Mouse (Mus musculus): ENCODE measurements at regions not wholly inside any gene's neighbourhood (a gene's known extent, or its start where the extent isn't known, plus 50 kb on each side); places are given as distances from the start of the nearest gene placed in this dataset.
"Not testable (repeated sequence)": the region's sequence is repeated elsewhere in the genome, so short reads cannot be mapped to it uniquely, and the experiment has no call there.

- Histone ChIP-seq H3K4me3 (replicated peaks; ENCODE audit: low read length) (no peak overlapping the region), H3K4me1 (replicated peaks; ENCODE audit: control insufficient read depth, insufficient read depth, low read length) (peaks cover 12% of the 10 kb centered on the region; the same call in 1 of the 2 replicates), H3K9me3 (ENCODE audit: control insufficient read depth, low read length) (no peaks in the 10 kb centered on the region), H3K36me3 (replicated peaks; ENCODE audit: control insufficient read depth, insufficient read depth) (no peaks in the 10 kb centered on the region), H3K4me2 (replicated peaks) (no peak overlapping the region), H3K9ac (peak overlapping the region; percentile 35; the same call in 1 of the 2 replicates), H3K27me3 (ENCODE audit: control insufficient read depth, insufficient read depth, low read length) (no peaks in the 10 kb centered on the region), H3K27ac (peak overlapping the region; percentile 76)
- 19% methylated on average over 8 of the region's 8 CpGs for WGBS
- peak; percentile 64 for DNase-seq (ENCODE audit: low spot score)
- ATAC-seq (ENCODE audit: low FRiP score): peak; percentile 82
These were observed 198.1 kb upstream of the Myo3a start for GRCm38 (mm10) chr2:22029022-22029803.

DNA sequence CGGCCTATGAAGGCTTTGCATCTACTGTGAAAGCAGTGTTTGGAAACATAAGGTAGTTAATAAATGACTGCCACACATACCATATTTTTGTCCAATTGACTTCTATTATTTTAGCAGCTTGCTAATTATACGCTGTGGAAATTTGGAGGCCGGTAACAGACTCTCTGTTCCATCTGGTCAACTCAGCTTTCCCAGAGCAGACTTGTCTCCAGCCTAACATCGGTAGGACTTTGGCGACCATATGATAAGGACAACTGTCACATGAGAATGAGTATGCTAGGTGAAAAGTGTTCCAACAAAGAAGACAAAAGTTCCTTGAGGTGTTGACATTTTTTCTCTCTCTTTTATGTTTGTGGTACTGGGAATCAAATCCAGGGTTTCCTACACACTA, 197.5 kb upstream of the Myo3a start:
- Histone ChIP-seq H3K4me1 (replicated peaks; ENCODE audit: control insufficient read depth, insufficient read depth, low read length) (peaks cover 12% of the 10 kb centered on the region; the same call in 1 of the 2 replicates), H3K27ac (peak overlapping the region; percentile 76), H3K27me3 (ENCODE audit: control insufficient read depth, insufficient read depth, low read length) (no peaks in the 10 kb centered on the region), H3K4me3 (replicated peaks; ENCODE audit: low read length) (no peak overlapping the region), H3K9me3 (ENCODE audit: control insufficient read depth, low read length) (no peaks in the 10 kb centered on the region), H3K36me3 (replicated peaks; ENCODE audit: control insufficient read depth, insufficient read depth) (no peaks in the 10 kb centered on the region), H3K9ac (no peak overlapping the region), H3K4me2 (replicated peaks) (no peak overlapping the region)
- no peak for DNase-seq (ENCODE audit: low spot score)
- no peak for ATAC-seq (ENCODE audit: low FRiP score)
- 50% methylated on average over 5 of the region's 5 CpGs for WGBS

DNA sequence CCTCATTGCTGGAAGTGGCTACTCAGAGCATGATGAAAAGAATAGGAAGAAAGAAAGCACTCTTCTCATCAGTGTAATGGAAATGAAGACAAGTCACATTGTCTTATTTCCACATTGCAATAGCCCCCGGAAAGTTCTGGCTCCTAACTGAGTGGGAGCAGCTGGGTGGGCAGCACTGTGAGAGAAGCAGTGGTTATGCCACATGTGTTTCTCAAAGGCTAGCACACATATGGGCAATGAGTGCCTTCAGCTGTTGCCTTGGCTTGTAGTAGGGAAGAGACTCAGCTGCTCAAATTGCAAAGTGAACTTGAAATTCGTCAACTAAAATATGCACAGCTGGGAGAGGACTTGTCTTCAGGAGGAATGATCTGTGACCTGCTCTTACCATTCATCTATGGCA, 190.5 kb upstream of the Myo3a start:
- no peak for ATAC-seq (ENCODE audit: low FRiP score)
- 70% methylated on average over 2 of the region's 2 CpGs for WGBS
- H3K9me3 ChIP-seq (ENCODE audit: control insufficient read depth, low read length): no peaks in the 10 kb centered on the region

DNA sequence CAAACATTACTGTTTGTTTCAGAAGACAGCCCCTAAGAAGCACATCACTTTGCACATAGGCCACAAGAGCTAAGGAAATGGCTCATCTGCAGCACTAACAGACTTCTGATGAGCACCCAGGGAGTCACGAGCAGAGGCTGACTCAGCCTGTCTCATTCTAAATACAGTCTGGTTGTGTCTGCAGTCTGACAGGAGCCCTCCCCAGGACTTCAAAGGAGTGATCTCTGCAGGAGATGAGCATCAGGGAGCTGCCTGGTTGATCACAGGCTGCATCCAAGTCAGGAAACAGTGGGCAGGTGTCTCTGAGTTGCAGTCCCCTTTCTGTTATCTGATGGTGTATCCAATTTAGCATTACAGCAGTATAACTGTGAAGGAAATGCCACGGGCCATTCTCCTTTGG, 188.5 kb upstream of the Myo3a start:
- Histone ChIP-seq H3K4me1 (replicated peaks; ENCODE audit: control insufficient read depth, insufficient read depth, low read length) (no peaks in the 10 kb centered on the region), H3K9me3 (ENCODE audit: control insufficient read depth, low read length) (no peaks in the 10 kb centered on the region), H3K27ac (peak overlapping the region; percentile 26; the same call in 1 of the 2 replicates), H3K27me3 (ENCODE audit: control insufficient read depth, insufficient read depth, low read length) (no peaks in the 10 kb centered on the region), H3K4me3 (replicated peaks; ENCODE audit: low read length) (no peak overlapping the region), H3K9ac (no peak overlapping the region), H3K36me3 (replicated peaks; ENCODE audit: control insufficient read depth, insufficient read depth) (no peaks in the 10 kb centered on the region), H3K4me2 (replicated peaks) (no peak overlapping the region)
- ATAC-seq (ENCODE audit: low FRiP score): no peak
- 25% methylated on average over 2 of the region's 2 CpGs for WGBS
- DNase-seq (ENCODE audit: low spot score): no peak

More for the DNA sequence above, 190.5 kb upstream of the Myo3a start:
- Histone ChIP-seq H3K4me3 (replicated peaks; ENCODE audit: low read length) (no peak overlapping the region), H3K4me1 (replicated peaks; ENCODE audit: control insufficient read depth, insufficient read depth, low read length) (no peaks in the 10 kb centered on the region), H3K36me3 (replicated peaks; ENCODE audit: control insufficient read depth, insufficient read depth) (no peaks in the 10 kb centered on the region), H3K9ac (no peak overlapping the region), H3K4me2 (replicated peaks) (no peak overlapping the region), H3K27ac (no peak overlapping the region), H3K27me3 (ENCODE audit: control insufficient read depth, insufficient read depth, low read length) (no peaks in the 10 kb centered on the region)
- no peak for DNase-seq (ENCODE audit: low spot score)

DNA sequence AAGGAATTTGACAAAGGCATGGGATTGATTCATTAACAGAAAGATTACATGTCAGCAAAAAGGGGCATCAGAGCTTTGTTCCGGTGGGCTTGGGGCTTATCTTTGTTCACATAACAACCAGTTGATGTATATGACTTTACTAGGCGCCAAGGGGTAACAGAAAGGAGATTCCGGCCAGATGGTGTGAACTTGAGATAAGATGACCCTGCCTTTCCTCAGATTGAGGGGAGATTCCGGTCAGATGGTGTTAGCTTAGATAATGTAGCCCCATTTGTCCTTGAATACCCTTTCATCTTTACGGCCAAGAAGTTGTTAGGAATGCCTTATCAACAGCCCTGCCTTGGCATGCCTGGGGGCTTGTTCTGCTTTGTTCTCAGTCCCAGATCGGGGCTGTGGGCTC, 183.4 kb upstream of the Myo3a start:
- not testable (repeated sequence) for H3K9me3 ChIP-seq (ENCODE audit: control insufficient read depth, low read length); H3K27me3 ChIP-seq (ENCODE audit: control insufficient read depth, insufficient read depth, low read length); H3K27ac ChIP-seq; H3K36me3 ChIP-seq (replicated peaks; ENCODE audit: control insufficient read depth, insufficient read depth); H3K4me2 ChIP-seq (replicated peaks); DNase-seq (ENCODE audit: low spot score); H3K4me3 ChIP-seq (replicated peaks; ENCODE audit: low read length); H3K9ac ChIP-seq; ATAC-seq (ENCODE audit: low FRiP score); H3K4me1 ChIP-seq (replicated peaks; ENCODE audit: control insufficient read depth, insufficient read depth, low read length)
- WGBS: 91% methylated on average over 6 of the region's 6 CpGs

DNA sequence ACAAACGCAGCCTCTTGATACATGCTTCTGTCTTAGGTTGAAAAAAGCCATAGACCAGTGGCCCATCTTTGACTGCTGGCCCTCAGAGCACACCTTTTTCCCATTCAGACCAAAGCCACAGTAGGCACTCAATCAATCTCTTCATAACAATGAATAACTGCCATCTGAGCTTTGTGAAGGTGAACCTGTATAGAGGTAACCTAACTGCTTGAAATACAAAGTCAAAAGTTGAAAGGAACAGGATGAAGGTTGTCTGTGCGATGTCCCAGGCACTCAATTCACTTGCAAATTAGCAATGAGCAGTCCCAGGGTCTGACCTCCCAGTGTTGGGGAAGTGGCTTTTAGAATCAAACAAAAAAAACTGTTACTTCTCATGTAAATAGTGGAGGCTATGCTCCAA, 182.4 kb upstream of the Myo3a start:
- Histone ChIP-seq H3K9me3 (ENCODE audit: control insufficient read depth, low read length) (no peaks in the 10 kb centered on the region), H3K4me2 (replicated peaks) (no peak overlapping the region), H3K4me3 (replicated peaks; ENCODE audit: low read length) (no peak overlapping the region), H3K4me1 (replicated peaks; ENCODE audit: control insufficient read depth, insufficient read depth, low read length) (peaks cover 6% of the 10 kb centered on the region; the same call in 1 of the 2 replicates), H3K27ac (no peak overlapping the region), H3K36me3 (replicated peaks; ENCODE audit: control insufficient read depth, insufficient read depth) (no peaks in the 10 kb centered on the region), H3K27me3 (ENCODE audit: control insufficient read depth, insufficient read depth, low read length) (no peaks in the 10 kb centered on the region), H3K9ac (no peak overlapping the region)
- no peak for ATAC-seq (ENCODE audit: low FRiP score)
- DNase-seq (ENCODE audit: low spot score): no peak
- 52% methylated on average over 2 of the region's 2 CpGs for WGBS

GRCm38 (mm10) chr2:22047465-22047864, 179.8 kb upstream of the Myo3a start:
- Histone ChIP-seq H3K4me1 (replicated peaks; ENCODE audit: control insufficient read depth, insufficient read depth, low read length) (peaks cover 6% of the 10 kb centered on the region; the same call in 1 of the 2 replicates), H3K27ac (peak overlapping the region; percentile 40)
- peak; percentile 31 for DNase-seq (ENCODE audit: low spot score)

GRCm38 (mm10) chr2:22066535-22066934, 160.8 kb upstream of the Myo3a start:
- Histone ChIP-seq H3K4me2 (replicated peaks) (no peak overlapping the region), H3K4me3 (replicated peaks; ENCODE audit: low read length) (no peak overlapping the region), H3K4me1 (replicated peaks; ENCODE audit: control insufficient read depth, insufficient read depth, low read length) (no peaks in the 10 kb centered on the region), H3K27me3 (ENCODE audit: control insufficient read depth, insufficient read depth, low read length) (no peaks in the 10 kb centered on the region), H3K9me3 (ENCODE audit: control insufficient read depth, low read length) (no peaks in the 10 kb centered on the region), H3K9ac (no peak overlapping the region), H3K36me3 (replicated peaks; ENCODE audit: control insufficient read depth, insufficient read depth) (no peaks in the 10 kb centered on the region), H3K27ac (0 out of 2 replicates have a peak overlapping the region, but pooled peaks have one; percentile 14)
- ATAC-seq (ENCODE audit: low FRiP score): peak; percentile 72
- 56% methylated on average over 5 of the region's 5 CpGs for WGBS
- DNase-seq (ENCODE audit: low spot score): peak; percentile 30

More at GRCm38 (mm10) chr2:22047465-22047864, 179.8 kb upstream of the Myo3a start:
- 46% methylated on average over 3 of the region's 3 CpGs for WGBS
- no peaks in the 10 kb centered on the region for H3K27me3 ChIP-seq (ENCODE audit: control insufficient read depth, insufficient read depth, low read length)
- no peak overlapping the region for H3K4me3 ChIP-seq (replicated peaks; ENCODE audit: low read length)
- H3K4me2 ChIP-seq (replicated peaks): no peak overlapping the region
- no peaks in the 10 kb centered on the region for H3K36me3 ChIP-seq (replicated peaks; ENCODE audit: control insufficient read depth, insufficient read depth)
- 0 out of 2 replicates have a peak, but pooled peaks have one; percentile 43 for ATAC-seq (ENCODE audit: low FRiP score)
- no peak overlapping the region for H3K9ac ChIP-seq
- no peaks in the 10 kb centered on the region for H3K9me3 ChIP-seq (ENCODE audit: control insufficient read depth, low read length)

- Histone ChIP-seq H3K4me1 (replicated peaks; ENCODE audit: control insufficient read depth, insufficient read depth, low read length) (no peaks in the 10 kb centered on the region), H3K27me3 (ENCODE audit: control insufficient read depth, insufficient read depth, low read length) (no peaks in the 10 kb centered on the region), H3K4me2 (replicated peaks) (no peak overlapping the region), H3K9ac (no peak overlapping the region), H3K27ac (no peak overlapping the region), H3K36me3 (replicated peaks; ENCODE audit: control insufficient read depth, insufficient read depth) (no peaks in the 10 kb centered on the region), H3K4me3 (replicated peaks; ENCODE audit: low read length) (no peak overlapping the region), H3K9me3 (ENCODE audit: control insufficient read depth, low read length) (no peaks in the 10 kb centered on the region)
- ATAC-seq (ENCODE audit: low FRiP score) (no peak), DNase-seq (ENCODE audit: low spot score) (no peak)
- 96% methylated on average over 2 of the region's 2 CpGs for WGBS
These were observed 130.5 kb upstream of the Myo3a start for GRCm38 (mm10) chr2:22096848-22097247.
